Mouse (Mus musculus): ENCODE data around the gene Slc46a3. TPM values are rescaled to one million over a fixed set of nuclear protein-coding genes. Genes with fewer than 3 reads are reported as not detected.

Gene Slc46a3
- polyA plus RNA-seq (2014; fragmentation: Illumina TruSeq; extraction: RNeasy Lipid Tissue Mini Kit (QIAGEN cat#74804); ENCODE audit: low read depth, low replicate concordance): 7.5 TPM

DNA sequence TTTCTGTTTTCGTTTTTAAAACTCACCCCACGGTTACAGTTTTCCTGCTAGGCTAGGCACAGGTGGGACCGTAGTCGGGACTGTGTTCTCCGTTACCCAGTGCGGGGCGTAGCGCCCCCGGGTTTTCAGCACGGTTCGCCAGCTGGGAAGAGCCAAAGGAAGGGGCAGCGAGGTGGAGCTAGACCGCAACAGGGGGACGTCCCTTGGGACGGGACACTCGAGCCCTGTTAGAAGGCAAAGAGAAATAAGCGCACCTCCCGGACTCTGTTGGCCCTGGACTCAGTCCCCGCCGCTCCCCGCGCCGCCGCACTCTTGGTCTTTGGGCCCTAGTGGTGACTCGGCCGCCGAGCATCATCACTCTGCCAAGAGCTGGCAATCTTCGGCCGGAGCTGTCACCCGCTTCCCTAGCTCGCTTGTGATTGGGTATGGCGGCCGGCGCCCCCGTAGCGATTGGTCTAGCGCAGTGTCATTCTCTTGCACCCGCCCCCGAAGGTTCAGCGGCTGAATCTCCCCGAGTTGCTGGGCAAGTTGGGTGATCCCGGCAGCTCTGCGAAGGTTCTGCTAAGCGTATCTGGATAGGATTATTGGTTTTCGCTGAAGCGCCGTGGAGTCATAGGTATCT lies at the start of gene Slc46a3:
Gene Slc46a3, minus strand, starts transcription at position 361 of the 622 bp plus-strand sequence.

DNA sequence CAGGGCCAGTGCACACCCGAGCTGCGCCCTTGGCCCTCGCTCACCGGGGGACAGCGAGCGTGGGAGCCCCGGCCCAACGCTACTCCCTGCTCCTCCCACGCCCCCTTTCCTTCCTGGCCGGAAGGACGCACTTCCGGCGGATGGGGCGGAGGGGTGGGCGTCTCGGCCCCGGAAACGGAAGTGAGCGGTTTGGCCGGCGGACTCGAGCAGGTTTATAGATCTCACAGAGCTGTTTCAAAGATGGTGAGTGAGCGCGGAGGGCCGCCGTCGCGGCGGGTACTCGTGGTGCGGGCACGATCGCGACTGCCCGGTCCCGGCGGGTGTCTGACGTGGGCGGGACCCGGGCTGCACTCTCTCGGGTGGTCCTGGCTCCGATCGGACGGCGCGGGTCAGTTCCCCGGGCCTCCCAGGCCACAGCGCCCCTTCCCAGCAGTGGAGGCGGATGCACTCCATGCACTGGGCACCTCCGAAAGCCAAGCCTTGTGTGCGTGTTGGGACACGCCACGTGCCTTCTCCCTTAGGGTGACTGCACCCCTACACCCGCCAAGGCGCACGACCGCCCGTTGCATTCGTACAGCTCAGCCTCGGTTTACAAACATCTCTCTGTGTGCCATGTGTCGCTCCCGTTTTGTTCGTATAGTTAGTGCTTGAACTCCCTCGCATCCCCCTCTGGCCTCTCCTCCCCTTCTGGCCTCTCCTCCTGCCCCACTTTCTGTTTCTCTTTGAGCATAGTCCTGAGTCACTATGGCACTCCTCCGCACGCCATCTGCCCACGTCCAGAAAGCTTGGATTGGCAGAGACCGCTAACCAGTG lies 34.0 kb downstream of the Slc46a3 start, which contains the start of gene Pomp:
Gene Pomp, plus strand, starts transcription at position 13 of the 813 bp plus-strand sequence.

Other genes starting within 250 kb of the Slc46a3 start
- 12.3 TPM for gene Flt1, start 168.8 kb downstream of the Slc46a3 start, polyA plus RNA-seq (2014; fragmentation: Illumina TruSeq; extraction: RNeasy Lipid Tissue Mini Kit (QIAGEN cat#74804); ENCODE audit: low read depth, low replicate concordance)
- 63.1 TPM for gene Pomp, start 34.4 kb downstream of the Slc46a3 start, polyA plus RNA-seq (2014; fragmentation: Illumina TruSeq; extraction: RNeasy Lipid Tissue Mini Kit (QIAGEN cat#74804); ENCODE audit: low read depth, low replicate concordance)
- 2.3 TPM for gene Mtus2, start 62.5 kb upstream of the Slc46a3 start, polyA plus RNA-seq (2014; fragmentation: Illumina TruSeq; extraction: RNeasy Lipid Tissue Mini Kit (QIAGEN cat#74804); ENCODE audit: low read depth, low replicate concordance)

Data from sigmoid colon, adult 10 weeks (tissue).